Mouse (Mus musculus): ENCODE data around the gene Gjc3. TPM values are rescaled to one million over a fixed set of nuclear protein-coding genes. Genes with fewer than 3 reads are reported as not detected.
"Not testable (repeated sequence)": the region's sequence is repeated elsewhere in the genome, so short reads cannot be mapped to it uniquely, and the experiment has no call there.

Gene Gjc3
- total and polyA plus RNA-seq, 3 experiments: not detected

DNA sequence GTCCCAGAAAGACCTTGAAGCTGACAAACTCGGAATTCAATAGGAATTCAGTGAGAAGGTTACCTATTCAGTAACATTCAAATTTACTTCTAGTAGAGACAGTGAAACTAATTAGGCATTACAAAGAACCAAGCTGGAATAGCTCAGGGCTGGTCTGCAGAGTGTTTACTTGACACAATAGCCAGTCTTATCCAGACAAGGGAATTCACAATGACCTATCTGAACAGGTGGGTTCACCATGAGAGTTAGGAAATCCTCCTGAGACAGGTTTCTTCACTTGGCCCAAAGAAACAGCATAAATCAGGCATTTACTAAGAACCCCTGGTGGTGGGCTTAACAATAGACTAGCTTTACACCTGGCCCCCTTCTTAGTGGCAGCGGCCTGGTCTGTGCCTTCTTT lies 29.0 kb downstream of the Gjc3 start:
- H3K4me3 ChIP-seq (replicated peaks in 1 of 3; ENCODE audit: low read depth in 2 of 3, low read length in 2 of 3, poor library complexity in 1 of 3); H3K9ac ChIP-seq (ENCODE audit: insufficient read depth, low read depth); in situ Hi-C loops (cut with MboI; ENCODE audit: low pct_ligation_motif_present, low pct_unique_long_range_greater_than_20kb, low sequenced_read_pairs); H3K27me3 ChIP-seq (replicated peaks); H3K27ac ChIP-seq (ENCODE audit: insufficient read depth, low read depth); H3K36me3 ChIP-seq (replicated peaks in 1 of 2; ENCODE audit: control insufficient read depth in 1 of 2, insufficient read depth in 1 of 2, low read length in 1 of 2); H3K9me3 ChIP-seq (replicated peaks; ENCODE audit: low read length); dilution Hi-C loops (cut with MboI; ENCODE audit: extremely low pct_ligation_motif_present, extremely low pct_unique_long_range_greater_than_20kb, low sequenced_read_pairs); H3K4me2 ChIP-seq (ENCODE audit: insufficient read depth, low read depth, poor library complexity, severe bottlenecking); H3K79me2 ChIP-seq (replicated peaks; ENCODE audit: control insufficient read depth, extremely low read depth, insufficient read depth, poor library complexity, severe bottlenecking); DNase-seq (ENCODE audit: extremely low read depth); H3K4me1 ChIP-seq (ENCODE audit: control insufficient read depth in 1 of 2, insufficient read depth in 2 of 2): not testable (repeated sequence)

DNA sequence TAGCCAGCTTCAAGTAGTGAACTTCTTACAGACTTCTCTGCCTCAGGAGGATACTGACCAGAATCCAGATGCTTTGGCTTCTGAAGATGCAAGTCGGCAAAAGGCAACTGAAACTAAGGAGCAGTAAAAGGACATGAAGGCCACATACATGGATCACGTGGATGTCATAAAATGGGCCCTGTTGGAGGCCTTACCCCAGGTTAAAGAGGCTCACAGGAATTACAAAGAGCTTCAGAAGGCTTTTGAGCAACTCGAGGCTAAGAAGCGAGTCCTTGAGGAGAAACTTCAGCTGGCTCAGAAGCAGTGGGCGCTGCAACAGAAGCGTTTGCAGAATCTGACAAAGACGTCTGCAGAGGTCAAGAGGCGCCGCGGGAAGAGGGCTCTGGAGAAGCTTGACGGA lies 34.5 kb downstream of the Gjc3 start:
- no peak for TF ChIP-seq ETS1 (conservative IDR thresholded peaks at IDR 0.05; ENCODE audit: low read depth, low read length)
- TF ChIP-seq CTCF (conservative IDR thresholded peaks at IDR 0.05 in 1 of 2, IDR thresholded peaks at IDR 0.05 in 1 of 2; ENCODE audit: low read depth in 2 of 2, low read length in 2 of 2): no peak
- no peak for TF ChIP-seq IRF4 (IDR thresholded peaks at IDR 0.05; ENCODE audit: low read depth, low read length)
- TF ChIP-seq CHD1 (IDR thresholded peaks at IDR 0.05; ENCODE audit: low read depth, low read length): no peak
- no peak for TF ChIP-seq ELF1 (IDR thresholded peaks at IDR 0.05; ENCODE audit: low read depth, low read length)
- no peak for TF ChIP-seq E2F4 (IDR thresholded peaks at IDR 0.05; ENCODE audit: insufficient replicate concordance, low read depth, low read length)
- no peak for TF ChIP-seq MYC (IDR thresholded peaks at IDR 0.05; ENCODE audit: low read depth, low read length)
- TF ChIP-seq MAFK (IDR thresholded peaks at IDR 0.05; ENCODE audit: insufficient replicate concordance, low read length): no peak
- Histone ChIP-seq H3K4me1 (ENCODE audit: control insufficient read depth in 1 of 2, insufficient read depth in 2 of 2) (no peaks in the 10 kb centered on the region), H3K27me3 (replicated peaks) (peaks cover 19% of the 10 kb centered on the region), H3K4me3 (replicated peaks in 1 of 3; ENCODE audit: low read depth in 2 of 3, low read length in 2 of 3, poor library complexity in 1 of 3) (no peak overlapping the region), H3K9ac (ENCODE audit: insufficient read depth, low read depth) (no peak overlapping the region), H3K27ac (ENCODE audit: insufficient read depth, low read depth) (no peak overlapping the region), H3K9me3 (replicated peaks; ENCODE audit: low read length) (no peaks in the 10 kb centered on the region), H3K36me3 (replicated peaks in 1 of 2; ENCODE audit: control insufficient read depth in 1 of 2, insufficient read depth in 1 of 2, low read length in 1 of 2) (no peaks in the 10 kb centered on the region), H3K79me2 (replicated peaks; ENCODE audit: control insufficient read depth, extremely low read depth, insufficient read depth, poor library complexity, severe bottlenecking) (no peaks in the 10 kb centered on the region), H3K4me2 (ENCODE audit: insufficient read depth, low read depth, poor library complexity, severe bottlenecking) (no peak overlapping the region)
- in situ Hi-C loops (cut with MboI; ENCODE audit: low pct_ligation_motif_present, low pct_unique_long_range_greater_than_20kb, low sequenced_read_pairs): no loop called here
- dilution Hi-C loops (cut with MboI; ENCODE audit: extremely low pct_ligation_motif_present, extremely low pct_unique_long_range_greater_than_20kb, low sequenced_read_pairs): no loop called here
- no peak for DNase-seq (ENCODE audit: extremely low read depth)

DNA sequence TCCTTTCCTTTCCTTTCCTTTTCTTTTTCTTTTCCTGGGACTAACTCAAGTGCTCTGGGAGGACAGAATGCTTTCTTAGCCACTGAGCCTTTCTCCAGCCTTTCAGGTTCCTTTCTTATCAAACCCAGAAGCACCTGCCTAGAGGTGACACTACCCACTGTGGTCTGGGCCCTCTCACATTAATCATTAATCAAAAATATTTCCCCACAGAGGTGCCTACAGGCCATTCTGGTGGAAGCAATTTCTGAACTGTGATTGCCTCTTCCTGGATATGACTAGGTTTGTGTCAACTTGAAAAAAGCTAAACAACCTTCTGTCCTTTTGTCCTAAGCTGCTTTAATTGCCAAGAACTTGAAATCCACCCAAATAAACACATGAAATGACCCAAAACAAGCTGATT lies 40.7 kb downstream of the Gjc3 start:
- DNase-seq (ENCODE audit: extremely low read depth): no peak
- dilution Hi-C loops (cut with MboI; ENCODE audit: extremely low pct_ligation_motif_present, extremely low pct_unique_long_range_greater_than_20kb, low sequenced_read_pairs) (no loop called here), in situ Hi-C loops (cut with MboI; ENCODE audit: low pct_ligation_motif_present, low pct_unique_long_range_greater_than_20kb, low sequenced_read_pairs) (no loop called here)
- no peak overlapping the region for H3K4me2 ChIP-seq (ENCODE audit: insufficient read depth, low read depth, poor library complexity, severe bottlenecking)
- peaks cover 8% of the 10 kb centered on the region for H3K27me3 ChIP-seq (replicated peaks)
- H3K9me3 ChIP-seq (replicated peaks; ENCODE audit: low read length): no peaks in the 10 kb centered on the region
- H3K9ac ChIP-seq (ENCODE audit: insufficient read depth, low read depth): no peak overlapping the region
- H3K4me1 ChIP-seq (ENCODE audit: control insufficient read depth in 1 of 2, insufficient read depth in 2 of 2): no peaks in the 10 kb centered on the region
- no peak for TF ChIP-seq KAT2A (IDR thresholded peaks at IDR 0.05; ENCODE audit: insufficient replicate concordance, low read length)
- TF ChIP-seq ZC3H11A (IDR thresholded peaks at IDR 0.05; ENCODE audit: low read depth, low read length): no peak
- TF ChIP-seq POLR2A (IDR thresholded peaks at IDR 0.05; ENCODE audit: low read depth, low read length): no peak
- no peak for TF ChIP-seq MAX (IDR thresholded peaks at IDR 0.05; ENCODE audit: low read length)
- TF ChIP-seq CHD1 (IDR thresholded peaks at IDR 0.05; ENCODE audit: low read depth, low read length): no peak
- no peak for TF ChIP-seq MAZ (IDR thresholded peaks at IDR 0.05; ENCODE audit: low read depth, low read length)
- TF ChIP-seq USF1 (IDR thresholded peaks at IDR 0.05; ENCODE audit: low read depth, low read length): no peak
- TF ChIP-seq PAX5 (IDR thresholded peaks at IDR 0.05; ENCODE audit: low read length): no peak
- TF ChIP-seq SMC3 (IDR thresholded peaks at IDR 0.05; ENCODE audit: low read depth, low read length): no peak
- no peak for TF ChIP-seq SIN3A (IDR thresholded peaks at IDR 0.05; ENCODE audit: low read length)
- TF ChIP-seq MXI1 (IDR thresholded peaks at IDR 0.05; ENCODE audit: low read depth, low read length): no peak
- no peak for TF ChIP-seq GABPA (IDR thresholded peaks at IDR 0.05; ENCODE audit: insufficient replicate concordance, low read depth, low read length)
- no peak for TF ChIP-seq TBP (conservative IDR thresholded peaks at IDR 0.05; ENCODE audit: low read depth, low read length)
- TF ChIP-seq RAD21 (IDR thresholded peaks at IDR 0.05; ENCODE audit: low read depth, low read length): no peak
- no peak for TF ChIP-seq ZKSCAN1 (IDR thresholded peaks at IDR 0.05; ENCODE audit: borderline replicate concordance, low read depth, low read length)
- TF ChIP-seq IRF4 (IDR thresholded peaks at IDR 0.05; ENCODE audit: low read depth, low read length): no peak
- no peak for TF ChIP-seq JUND (conservative IDR thresholded peaks at IDR 0.05; ENCODE audit: low read depth, low read length)
- no peak for TF ChIP-seq MEF2A (IDR thresholded peaks at IDR 0.05; ENCODE audit: borderline replicate concordance, low read depth, low read length)
- no peak for TF ChIP-seq NELFE (IDR thresholded peaks at IDR 0.05; ENCODE audit: low read depth, low read length)
- H3K36me3 ChIP-seq (replicated peaks in 1 of 2; ENCODE audit: control insufficient read depth in 1 of 2, insufficient read depth in 1 of 2, low read length in 1 of 2): no peaks in the 10 kb centered on the region
- H3K4me3 ChIP-seq (replicated peaks in 1 of 3; ENCODE audit: low read depth in 2 of 3, low read length in 2 of 3, poor library complexity in 1 of 3): no peak overlapping the region
- no peak overlapping the region for H3K27ac ChIP-seq (ENCODE audit: insufficient read depth, low read depth)
- H3K79me2 ChIP-seq (replicated peaks; ENCODE audit: control insufficient read depth, extremely low read depth, insufficient read depth, poor library complexity, severe bottlenecking): no peaks in the 10 kb centered on the region

Data from CH12.LX (cell line).